Mouse (Mus musculus) monocyte, adult 2 months (primary cell): ENCODE data around the gene Slc39a8.

Source experiments
- DNase-seq, 2 experiments: peaks; one replicate each; pipeline ENCODE4 v3.0.0; 2022; ENCODE audit warnings: low spot score in 2 of 2, low read depth in 1 of 2

Slc39a8 gene

DNA sequence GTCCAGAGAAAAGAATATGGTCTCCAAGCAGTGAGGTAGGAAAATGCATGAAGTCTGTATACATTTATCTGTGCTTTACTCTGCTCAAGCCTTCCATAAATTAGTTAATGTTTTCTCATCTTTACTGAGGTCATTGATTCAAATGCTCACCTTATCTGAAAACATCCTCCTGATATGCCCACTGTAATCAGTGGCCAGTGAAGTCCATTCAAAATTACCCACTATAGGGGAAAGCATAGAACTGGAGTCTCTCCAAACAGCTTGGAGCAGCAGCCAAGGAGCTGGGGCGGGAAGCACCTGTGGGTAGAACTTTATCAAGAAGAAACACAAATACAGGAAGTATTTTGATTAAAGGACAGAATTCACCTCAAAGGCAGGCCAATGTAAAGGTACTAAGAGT, 19.8 kb downstream of the Slc39a8 start:
- DNase-seq = no peak

DNA sequence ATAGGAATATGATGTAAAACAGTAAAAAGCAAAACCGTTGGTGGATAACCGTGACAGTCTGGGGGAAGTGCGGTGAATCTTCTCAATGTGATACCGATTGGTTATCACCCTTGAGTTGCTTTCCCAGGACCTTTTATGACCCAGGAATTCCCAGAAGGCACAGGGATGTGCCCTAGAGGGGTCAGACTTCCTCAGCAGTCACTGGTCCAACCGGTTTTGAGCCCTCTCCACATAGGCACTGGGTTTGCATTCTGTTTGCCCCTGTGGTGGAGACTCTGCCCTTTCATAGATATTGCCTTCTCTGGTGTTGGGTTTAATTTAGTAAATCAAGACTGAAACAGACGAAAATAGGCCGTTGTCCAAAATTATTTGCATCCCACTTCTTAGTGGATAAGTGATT, 20.8 kb downstream of the Slc39a8 start:
- DNase-seq = no peak

DNA sequence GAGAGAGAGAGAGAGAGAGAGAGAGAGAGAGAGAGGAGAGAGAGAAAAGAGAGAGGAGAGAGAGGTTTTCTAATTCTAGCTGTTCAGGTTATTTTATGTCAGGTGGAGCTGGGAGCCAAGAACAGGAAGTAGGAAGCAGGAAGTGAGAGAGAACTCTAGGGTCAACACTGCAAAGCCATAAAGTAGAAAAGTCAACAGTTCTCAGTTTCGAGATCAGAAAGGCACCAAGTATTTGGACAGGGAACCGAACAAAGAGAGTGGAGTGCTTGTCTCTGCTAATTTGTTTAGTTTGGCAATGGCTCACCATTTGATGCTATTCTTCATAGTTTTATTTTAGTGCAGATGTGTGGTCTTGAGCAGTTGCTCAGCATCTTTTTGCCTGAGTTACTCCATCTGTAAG, 26.5 kb downstream of the Slc39a8 start:
- DNase-seq = no peak

DNA sequence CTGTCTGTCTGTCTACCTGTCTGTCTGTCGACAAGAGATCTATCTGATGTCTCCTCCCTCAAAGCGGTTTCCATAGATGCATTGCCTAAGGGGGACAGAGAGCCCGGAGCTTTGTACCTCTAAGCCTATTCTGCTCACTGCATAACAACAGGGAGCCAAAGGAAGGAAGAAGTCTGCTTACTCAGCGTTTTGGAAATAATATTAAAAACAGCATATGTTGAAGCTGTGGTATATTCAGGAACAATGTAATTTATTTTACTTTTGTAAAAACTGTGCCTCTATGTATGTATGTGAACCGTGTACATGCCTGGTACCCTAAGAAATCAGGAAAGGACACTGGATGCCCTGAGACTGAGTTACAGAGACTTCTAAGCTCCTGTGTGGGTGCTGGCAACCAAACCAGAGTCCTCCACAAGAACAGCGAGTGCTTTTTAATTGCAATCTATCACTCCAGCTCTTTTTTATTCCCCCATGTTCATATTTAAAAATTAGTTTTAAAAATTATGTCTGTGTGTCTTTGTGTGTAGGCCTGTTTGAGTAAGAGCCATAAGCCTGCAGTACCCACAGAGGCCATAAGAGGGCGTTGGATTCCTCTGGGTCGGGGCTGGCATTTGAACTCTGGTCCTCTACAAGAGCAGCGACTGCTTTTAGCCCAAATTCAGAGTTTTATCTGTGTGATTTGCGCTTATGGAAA, 28.7 kb downstream of the Slc39a8 start:
- DNase-seq = no peak

DNA sequence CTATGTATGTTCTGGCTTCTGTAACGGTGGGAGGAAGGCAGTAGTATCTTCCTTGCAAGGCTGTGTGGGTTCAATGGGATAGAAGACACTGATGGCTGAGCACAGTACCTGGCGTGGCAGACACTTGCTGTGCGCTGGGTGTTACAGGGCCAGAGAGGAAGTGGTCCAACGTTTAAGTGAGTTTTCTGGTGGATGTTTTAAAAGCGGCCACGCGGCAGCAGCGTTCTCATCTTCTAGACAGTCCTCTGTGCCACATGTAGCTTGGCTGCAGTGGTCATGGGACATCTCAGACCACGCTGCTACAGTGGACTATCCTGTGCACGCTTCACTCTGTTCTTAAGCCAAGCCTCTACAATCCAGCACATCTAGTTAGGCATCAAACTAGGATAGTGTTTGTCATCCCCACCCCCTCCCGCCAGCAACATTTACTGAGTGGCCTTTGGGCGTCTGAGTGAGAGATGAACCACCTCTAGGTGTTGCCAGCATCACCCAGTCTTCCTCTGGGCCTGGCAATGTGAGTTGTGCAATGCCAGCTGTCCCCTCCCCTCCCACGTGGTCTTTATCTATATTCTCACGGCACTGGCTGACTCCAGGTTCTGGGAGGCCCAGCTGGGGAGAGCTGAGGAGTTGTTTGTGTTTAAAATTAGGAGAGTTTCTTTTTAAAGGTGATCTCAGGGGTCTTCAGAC, 29.4 kb downstream of the Slc39a8 start:
- DNase-seq = no peak

DNA sequence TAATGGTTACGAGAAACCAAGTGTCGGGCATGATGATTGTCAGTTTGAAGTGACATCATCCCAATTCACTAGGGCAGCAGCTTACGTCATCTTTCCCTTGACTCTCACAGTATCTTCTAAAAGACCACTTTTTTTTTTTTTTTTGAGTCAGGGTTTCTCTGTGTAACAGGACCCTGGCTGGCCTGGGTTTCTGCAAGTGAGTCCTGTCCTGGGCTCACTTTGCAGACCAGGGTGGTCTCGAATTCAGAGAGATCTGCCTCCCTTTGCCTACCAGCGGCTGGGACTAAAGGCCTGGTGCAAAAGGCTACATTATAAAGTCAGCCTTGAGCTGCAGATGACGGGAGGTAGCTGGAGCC, 29.9 kb downstream of the Slc39a8 start:
- DNase-seq = no peak

DNA sequence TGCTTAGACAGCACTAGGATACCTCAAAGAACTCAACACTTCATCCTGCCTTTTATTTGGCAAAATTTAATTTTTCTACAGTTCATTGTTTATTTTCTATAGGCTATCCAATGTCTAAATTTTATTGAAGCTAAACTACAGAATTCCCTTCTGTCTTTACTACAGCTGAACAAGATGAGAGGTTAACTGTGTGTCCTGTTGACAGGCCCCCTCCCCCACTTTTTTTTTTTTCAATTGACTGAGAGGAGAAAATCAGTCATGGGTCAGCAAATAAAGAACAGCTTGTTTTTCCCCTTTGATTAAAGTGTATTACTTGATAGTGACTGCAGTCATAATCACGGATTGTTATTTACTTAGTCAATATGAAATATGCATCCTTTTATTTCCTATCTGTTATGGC, 31.2 kb downstream of the Slc39a8 start:
- no peak for DNase-seq

DNA sequence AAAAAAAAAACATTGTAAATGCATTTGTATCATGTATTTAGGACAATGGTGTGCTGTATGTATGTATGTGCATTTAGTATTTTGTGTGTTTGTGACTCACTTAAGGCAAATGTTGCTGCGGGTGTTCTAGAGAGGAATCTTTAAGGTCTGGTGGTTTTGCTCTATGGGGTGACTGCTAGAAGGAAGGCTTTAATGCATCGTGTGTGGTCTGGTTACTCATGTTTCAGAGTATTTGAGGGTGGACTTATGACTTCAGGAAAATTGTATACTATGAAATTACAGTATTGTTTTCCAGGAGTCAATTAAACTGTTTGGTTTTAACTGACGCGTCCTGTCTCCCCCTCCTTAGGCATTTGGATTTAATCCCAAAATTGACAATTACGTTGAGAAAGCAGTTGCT, 32.1 kb downstream of the Slc39a8 start:
- DNase-seq = no peak

DNA sequence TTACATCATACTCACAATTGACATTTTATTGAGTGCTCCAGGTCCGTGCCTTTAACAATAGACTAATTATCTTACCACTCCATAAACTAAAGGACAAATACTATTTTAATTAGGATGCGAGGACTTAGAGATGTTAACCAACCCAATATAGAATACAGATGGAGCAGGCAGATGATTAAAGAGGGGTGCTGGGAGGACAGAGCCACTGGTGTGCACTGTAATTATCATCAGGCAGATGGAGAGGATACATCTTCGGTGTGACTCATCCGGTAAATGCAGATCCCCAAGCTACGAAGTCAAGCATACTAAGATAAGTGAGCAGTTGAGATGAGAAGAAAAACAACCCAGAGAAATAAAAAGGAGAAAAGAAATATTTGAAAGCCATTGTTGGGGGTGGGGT, 34.4 kb downstream of the Slc39a8 start:
- DNase-seq = no peak

DNA sequence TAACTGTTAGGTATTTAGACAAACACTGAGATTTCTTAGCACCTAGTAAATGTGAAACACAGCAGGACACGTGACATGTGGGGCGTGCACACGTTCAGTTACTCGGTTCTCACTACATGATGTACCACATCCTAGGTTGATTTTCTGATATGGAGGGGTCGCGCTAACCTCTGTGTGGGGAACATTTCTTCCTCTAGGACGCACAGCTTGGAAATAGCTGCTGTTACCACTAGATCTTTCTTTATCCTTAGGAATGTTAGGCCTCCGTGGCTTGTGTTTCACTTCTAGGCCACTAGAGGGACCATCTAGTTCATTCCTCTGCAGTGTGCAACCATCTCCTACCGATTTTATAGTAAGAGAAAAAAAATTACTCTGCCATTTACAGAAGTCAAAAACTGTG, 37.7 kb downstream of the Slc39a8 start:
- DNase-seq = no peak

DNA sequence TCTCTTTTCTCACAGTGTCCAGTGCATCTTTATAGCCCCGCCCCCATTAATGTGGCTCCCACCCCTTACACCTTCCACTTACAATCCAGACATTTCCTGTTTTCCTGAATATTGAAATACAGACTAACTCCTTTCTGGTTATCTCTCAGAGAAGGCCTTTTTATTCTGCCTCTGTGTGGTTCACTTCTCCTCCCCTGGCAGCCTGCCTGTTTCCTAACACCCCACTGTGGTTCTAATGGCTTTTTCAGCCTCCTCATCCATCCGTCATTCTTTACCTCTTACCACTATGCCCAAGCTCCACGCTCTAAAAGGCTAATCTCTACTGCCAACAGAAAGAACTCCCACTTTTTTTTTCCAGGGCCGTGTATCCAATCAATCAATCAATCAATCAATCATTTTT, 44.0 kb downstream of the Slc39a8 start:
- DNase-seq = no peak

DNA sequence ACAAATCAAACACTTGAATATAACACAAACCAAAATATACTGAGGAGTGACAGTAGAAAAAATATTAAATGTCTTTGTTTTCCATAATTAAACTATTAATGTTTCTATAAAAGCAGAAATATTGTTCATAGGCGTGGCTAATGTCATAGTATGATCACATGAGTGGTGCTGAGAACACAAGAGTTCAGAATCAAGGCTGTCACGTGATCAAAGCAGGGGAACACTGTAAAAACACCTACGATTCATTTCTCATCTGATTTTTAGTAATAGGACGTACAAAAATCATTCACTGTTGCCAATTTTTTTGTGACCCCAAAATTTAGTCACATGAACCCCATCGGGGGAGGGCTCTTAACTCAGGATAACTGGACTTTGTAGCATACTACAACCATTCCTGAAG, 47.2 kb downstream of the Slc39a8 start:
- no peak for DNase-seq

DNA sequence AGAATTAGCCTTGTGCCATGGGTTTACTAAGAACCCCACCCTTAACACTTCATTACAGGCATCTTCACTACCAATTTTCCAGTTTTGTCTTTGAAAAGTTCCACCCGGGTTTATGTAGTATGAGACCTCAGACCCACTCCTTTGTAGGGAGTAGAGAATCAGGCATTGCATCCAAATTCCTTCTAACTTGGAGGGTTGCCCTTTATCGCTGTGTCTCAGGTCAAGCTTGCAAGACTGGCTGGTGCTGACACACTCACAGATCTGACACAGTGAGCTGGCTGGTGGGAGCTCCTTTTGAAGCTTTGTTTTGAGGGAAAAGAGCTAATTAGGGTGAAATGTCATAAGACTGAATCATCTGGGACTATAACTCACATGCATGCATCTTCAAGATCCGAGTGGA, 48.5 kb downstream of the Slc39a8 start:
- no peak for DNase-seq

DNA sequence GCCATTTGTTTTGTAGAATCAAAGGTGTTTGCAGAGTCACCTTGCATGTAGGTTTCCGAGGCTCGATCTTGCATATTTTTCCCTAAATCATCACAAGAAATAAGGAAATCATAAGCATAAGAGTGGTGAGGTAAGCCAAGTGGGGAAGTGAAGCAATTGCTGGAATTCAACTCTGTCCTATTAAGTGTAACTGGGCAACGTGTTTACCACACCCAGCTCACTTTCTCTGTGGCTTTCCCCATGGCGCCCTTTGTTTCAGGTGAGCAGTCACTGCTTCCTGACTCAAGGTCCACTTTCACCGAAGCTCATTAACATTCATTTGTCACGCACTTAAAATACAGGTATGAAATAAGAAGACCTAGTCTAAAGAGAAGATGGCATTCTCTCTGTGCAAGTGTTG, 53.0 kb downstream of the Slc39a8 start:
- DNase-seq = no peak

DNA sequence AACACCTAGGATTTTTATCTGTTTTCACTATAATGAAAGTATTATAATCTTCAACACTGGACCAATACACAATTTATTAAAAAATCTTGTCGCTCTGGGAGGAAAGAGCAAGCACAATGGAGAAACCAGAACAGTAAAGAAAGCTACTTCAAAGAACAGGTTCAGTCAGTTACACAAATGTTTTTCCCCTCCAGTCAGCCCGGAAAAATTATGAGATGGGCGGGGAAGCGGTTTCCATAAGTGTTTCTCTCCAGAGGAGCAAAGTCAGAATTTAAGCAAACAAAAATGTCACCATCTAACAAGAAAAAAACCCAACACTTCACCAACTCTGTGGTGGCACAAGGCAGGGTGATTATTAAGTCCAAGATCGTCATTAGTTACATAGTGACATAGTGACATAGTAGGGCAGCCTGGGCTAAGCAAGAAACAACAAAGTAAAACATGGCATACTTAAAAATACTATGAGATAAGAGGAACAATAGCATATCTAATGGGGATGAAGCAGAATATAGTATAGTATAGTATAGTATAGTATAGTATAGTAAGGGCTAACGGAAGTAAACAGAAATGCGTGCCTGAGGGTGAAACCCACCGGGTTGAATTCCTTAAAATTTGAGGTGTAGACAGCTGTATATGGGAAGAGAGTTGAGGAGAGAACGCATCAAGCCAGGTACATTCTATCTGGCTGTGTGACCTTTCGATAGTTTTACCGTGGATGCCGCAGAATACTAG, 61.0 kb downstream of the Slc39a8 start:
- no peak for DNase-seq

DNA sequence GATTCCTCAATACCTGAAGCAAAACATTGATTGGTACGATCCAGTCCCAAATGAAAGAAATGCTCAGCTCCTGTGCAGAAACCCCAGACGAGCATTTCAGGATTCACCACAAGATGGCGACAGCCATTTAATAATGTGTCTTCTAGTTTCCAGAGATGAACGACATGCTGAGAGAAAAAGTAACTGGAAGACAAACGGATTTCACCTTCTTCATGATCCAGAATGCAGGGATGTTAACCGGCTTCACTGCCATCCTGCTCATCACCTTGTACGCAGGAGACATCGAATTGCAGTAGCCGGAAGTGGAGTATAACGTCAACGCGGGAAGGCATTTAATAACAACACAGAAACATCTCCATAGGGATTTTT, 61.6 kb downstream of the Slc39a8 start:
- no peak for DNase-seq

DNA sequence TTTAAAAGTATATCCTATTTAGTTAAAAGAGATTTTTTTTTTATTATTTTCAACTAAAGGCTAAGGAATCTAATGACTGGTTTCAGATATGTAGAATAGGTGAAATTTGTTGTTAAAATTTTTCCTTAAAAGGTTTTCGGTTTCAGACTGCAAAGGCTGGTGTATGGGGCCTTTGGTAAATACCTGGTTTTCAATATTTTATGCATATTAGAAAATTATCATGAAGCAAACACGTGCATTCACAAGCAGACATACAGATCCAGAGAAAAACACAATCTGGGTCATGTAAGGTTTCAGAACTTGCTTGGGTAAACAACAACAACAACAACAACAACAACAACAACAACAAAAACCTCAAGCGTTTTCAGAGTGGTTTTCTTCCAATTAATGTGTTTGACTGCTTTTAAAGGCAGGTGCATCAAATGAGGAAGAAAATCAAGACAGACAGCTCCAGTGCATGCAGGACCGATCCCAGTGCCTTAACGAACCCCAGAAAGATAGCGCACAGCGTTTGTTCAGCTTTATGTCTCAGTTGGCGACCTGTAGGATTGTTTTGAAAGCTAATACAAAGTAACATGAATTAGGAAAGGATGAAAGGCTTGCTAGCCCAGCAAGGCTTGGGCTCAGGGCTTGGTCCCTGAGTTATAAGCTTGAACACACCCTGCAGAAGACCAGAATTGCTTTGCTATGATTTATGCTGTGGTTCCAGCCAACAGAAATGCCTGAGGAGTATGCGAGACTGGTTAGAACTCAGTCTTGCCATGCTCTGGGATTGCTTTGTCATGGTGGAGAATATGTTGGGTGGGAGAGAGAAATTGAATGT, 62.2 kb downstream of the Slc39a8 start:
- DNase-seq = no peak

DNA sequence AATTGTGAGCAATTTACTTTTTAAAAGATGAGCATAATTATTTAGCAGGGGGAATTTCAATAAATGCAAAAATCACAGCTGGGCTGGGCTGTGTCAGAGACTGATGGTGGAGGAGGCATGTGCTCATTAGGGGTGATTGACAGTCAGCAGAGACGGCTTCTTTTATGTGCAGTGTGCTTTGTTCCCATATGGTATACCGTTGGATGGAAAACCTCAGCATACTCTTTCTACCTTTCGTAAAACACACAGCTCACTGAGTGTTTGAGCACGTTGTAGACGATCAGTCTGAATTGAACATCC, 62.7 kb downstream of the Slc39a8 start:
- DNase-seq = no peak

DNA sequence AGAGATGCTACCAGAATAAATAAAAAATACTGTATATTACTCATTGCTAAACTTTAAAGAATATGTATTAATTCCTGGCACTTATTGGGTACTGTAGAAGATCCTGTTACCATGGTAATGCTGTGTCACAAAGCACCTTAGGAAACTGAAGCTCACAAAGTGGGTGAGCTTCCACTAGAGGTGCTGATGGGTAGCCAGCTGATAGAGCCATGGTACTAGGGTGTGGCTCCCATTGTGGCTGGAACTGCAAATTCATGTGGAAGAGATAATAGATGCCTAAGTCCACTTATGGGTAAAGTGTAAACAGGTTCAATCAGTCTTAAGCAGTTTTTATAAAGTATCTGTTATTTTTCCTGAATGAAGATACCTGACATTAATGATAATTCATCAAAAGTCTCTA, 64.3 kb downstream of the Slc39a8 start:
- DNase-seq = no peak

DNA sequence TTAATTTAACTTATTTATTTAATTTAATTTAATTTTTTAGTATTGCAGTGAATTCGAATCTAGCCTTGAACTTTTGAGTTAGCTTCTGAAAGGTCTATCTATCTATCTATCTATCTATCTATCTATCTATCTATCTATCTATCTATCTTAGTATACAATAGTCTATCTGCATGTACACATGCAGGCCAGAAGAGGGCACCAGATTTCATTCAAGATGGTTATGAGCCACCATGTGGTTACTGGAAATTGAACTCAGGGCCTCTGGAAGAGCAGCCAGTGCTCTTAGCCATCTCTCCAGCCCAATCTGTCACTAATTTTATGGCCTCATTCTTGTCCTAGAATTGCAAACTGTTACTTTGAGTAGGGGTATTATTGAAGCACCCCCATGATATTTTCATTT, 78.3 kb downstream of the Slc39a8 start:
- no peak for DNase-seq

DNA sequence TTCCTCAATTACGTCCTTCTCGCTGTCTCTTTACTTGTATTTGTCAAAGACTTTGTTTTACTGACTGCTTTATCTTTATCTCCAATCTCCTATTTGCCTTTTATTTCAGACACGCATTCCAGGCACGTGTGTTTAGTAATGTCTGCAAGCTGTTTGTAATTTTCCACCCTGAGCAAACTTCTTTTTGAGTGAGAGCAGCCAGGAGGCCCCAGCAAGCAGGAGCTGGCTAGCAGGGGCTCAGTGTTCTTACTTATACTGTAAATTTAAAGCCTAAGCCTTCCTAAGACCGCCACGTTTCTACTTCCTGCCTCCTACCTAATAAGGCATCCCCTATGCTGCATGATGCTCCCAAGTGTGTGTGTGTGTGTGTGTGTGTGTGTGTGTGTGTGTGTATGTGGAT, 79.8 kb downstream of the Slc39a8 start:
- no peak for DNase-seq

DNA sequence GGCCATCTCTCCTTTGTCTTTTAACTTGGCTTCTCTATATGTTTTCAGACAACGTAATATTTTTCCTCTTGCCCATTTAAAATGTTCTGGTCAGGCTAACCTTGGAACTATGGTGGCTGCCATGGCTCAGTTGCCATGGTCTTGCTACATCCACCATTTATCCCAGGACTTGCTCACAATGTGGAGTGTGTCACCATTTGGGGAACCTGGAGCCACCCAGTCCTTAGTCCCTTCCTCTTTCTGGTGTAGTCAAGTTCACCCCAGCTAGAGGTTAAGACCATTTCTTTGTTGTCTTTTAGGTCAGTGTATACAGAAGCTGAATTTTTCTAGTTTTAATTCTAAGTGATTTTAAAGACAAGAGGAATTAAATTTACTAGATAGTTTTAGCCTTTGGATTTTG, 80.7 kb downstream of the Slc39a8 start:
- DNase-seq = no peak
